Mouse (Mus musculus) forebrain, embryonic 11.5 days (tissue): ENCODE measurements around the gene Cpsf3. TPM values are rescaled to one million over a fixed set of nuclear protein-coding genes. Genes with fewer than 3 reads are reported as not detected.

Source experiments
- ATAC-seq: fragments of 200-750 bp; cut with Nextera tagmentation; replicated peaks from 2 replicates; pipeline ENCODE4 v1.8.0; 2017; ENCODE audit warnings: moderate TSS enrichment; ENCODE audit not compliant: low FRiP score
- DNase-seq: peaks from one replicate; pipeline ENCODE4 v3.0.0-alpha.2; 2017; ENCODE audit warnings: low spot score
- H3K27ac ChIP-seq: fragments of 300-500 bp; sonication (generic); 2 replicates; pipeline ENCODE4 v1.5.1; 2014; ENCODE audit warnings: low read depth, low read length
- H3K27me3 ChIP-seq: fragments of 300-500 bp; sonication (generic); 2 replicates; pipeline ENCODE4 v1.6.1; 2014; ENCODE audit warnings: mild to moderate bottlenecking, low read length, mixed read lengths; ENCODE audit not compliant: control insufficient read depth, insufficient read depth
- H3K36me3 ChIP-seq: fragments of 300-500 bp; sonication (generic); 2 replicates; pipeline ENCODE4 v1.6.1; 2014; ENCODE audit warnings: mild to moderate bottlenecking, low read length, moderate library complexity, mixed read lengths; ENCODE audit not compliant: control insufficient read depth, insufficient read depth
- H3K4me1 ChIP-seq: fragments of 300-500 bp; sonication (generic); replicated peaks from 2 replicates; pipeline ENCODE4 v1.6.1; 2014; ENCODE audit warnings: low read length, mixed read lengths; ENCODE audit not compliant: control insufficient read depth, insufficient read depth
- H3K4me2 ChIP-seq: fragments of 300-500 bp; sonication (generic); 2 replicates; pipeline ENCODE4 v1.6.1; 2014; ENCODE audit warnings: low read depth, mild to moderate bottlenecking, low read length, moderate library complexity, mixed read lengths; ENCODE audit not compliant: severe bottlenecking
- H3K4me3 ChIP-seq: fragments of 300-500 bp; sonication (generic); 2 replicates; pipeline ENCODE4 v1.5.1; 2014; ENCODE audit warnings: low read depth, low read length
- H3K9ac ChIP-seq: fragments of 300-500 bp; sonication (generic); 2 replicates; pipeline ENCODE4 v1.6.1; 2014; ENCODE audit warnings: low read length
- H3K9me3 ChIP-seq: fragments of 300-500 bp; sonication (generic); 2 replicates; pipeline ENCODE4 v1.6.1; 2016; ENCODE audit warnings: low read length, mixed read lengths; ENCODE audit not compliant: control insufficient read depth
- WGBS: fragments of 180-500 bp; shearing (Covaris S2); extraction: QIAGEN DNeasy Blood & Tissue Kit; methylation state at CpG from one replicate; pipeline ENCODE4 v1.1.7; 2014; 5-methylcytosine and 5-hydroxymethylcytosine counted together
- polyA plus RNA-seq: library from polyadenylated mRNA; unstranded; fragments of >200 nt; fragmentation: Nextera tagmentation; extraction: Ambion mirVana; gene quantifications from 2 replicates; pipeline ENCODE4 v1.2.1, GENCODE M21; 2014

Cpsf3 gene
- polyA plus RNA-seq, 1 experiment from 2014 or later, result 130 TPM

DNA sequence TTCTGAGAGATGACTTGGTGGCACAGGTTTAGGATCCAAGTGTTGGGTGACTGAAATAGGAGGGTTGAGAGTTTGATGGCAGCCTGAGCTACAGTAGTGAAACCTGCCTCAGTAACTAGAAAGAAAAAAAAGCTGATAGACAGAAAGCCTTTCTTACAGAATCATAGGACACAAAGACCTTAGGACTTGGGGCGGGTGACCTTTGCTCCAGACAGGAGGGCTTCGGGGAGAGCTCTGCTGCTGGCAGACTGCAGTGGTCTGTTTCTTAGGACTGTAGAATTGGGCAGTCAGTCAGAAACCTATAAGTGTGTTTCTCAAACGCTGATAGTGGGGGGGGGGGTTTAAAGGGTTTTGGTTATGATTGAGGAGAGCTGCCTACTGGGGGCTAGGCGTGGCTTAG is 20.6 kb downstream of the Cpsf3 start:
- H3K27ac ChIP-seq, result no peak overlapping the region
- WGBS, result 93% methylated on average over 4 of the region's 4 CpGs
- no peak overlapping the region for H3K4me2 ChIP-seq
- peaks cover 14% of the 10 kb centered on the region; the same call in 1 of the 2 replicates for H3K36me3 ChIP-seq
- DNase-seq, result no peak
- H3K9me3 ChIP-seq, result no peaks in the 10 kb centered on the region
- H3K4me1 ChIP-seq, result no peaks in the 10 kb centered on the region
- H3K9ac ChIP-seq, result no peak overlapping the region
- ATAC-seq, result no peak
- H3K4me3 ChIP-seq, result no peak overlapping the region
- H3K27me3 ChIP-seq, result no peaks in the 10 kb centered on the region

DNA sequence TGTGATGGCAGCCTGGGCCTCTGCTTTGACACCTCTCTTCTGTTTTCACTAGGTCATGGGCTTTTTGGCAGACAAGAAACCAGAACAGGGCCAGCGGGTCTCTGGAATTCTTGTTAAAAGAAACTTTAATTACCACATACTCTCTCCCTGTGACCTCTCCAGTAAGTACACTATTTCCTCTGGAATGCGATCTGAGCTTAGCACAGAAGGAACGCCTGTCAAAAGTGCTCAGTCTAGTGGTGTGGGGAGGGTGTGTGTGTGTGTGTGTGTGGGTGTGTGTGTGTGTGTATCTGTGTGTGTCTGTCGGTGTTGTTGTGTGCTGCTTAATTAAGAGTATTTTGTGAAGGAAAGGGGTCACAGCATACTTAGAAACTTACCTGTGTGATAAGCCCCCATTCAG is 21.5 kb downstream of the Cpsf3 start:
- ATAC-seq (no peak), DNase-seq (no peak)
- WGBS, result 90% methylated on average over 4 of the region's 4 CpGs
- no peak overlapping the region for H3K9ac ChIP-seq
- H3K27me3 ChIP-seq, result no peaks in the 10 kb centered on the region
- H3K4me1 ChIP-seq, result no peaks in the 10 kb centered on the region
- H3K36me3 ChIP-seq, result peaks cover 14% of the 10 kb centered on the region; the same call in 1 of the 2 replicates
- H3K4me3 ChIP-seq, result no peak overlapping the region
- H3K4me2 ChIP-seq, result no peak overlapping the region
- H3K9me3 ChIP-seq, result no peaks in the 10 kb centered on the region
- no peak overlapping the region for H3K27ac ChIP-seq

DNA sequence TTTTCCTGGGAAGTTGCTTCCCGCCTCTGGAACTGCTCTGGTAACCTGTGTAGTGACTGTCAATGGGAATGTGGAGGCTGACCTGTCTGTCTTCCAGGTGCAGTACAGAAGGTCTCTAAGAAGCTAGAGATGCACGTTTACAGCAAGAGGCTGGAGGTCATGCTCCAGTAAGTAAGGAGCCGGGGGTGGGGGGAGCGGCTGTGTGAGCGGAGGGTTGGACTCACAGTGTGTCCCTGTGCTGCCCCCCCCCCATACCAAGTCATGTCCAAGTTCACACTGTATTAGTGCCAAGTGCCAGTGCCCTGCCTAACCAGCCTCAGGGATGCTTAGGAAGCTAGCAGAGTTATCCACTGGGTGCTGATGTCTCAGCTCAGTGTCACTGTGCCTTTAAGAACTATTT is 27.0 kb downstream of the Cpsf3 start:
- H3K4me2 ChIP-seq, result no peak overlapping the region
- DNase-seq (no peak), ATAC-seq (no peak)
- H3K9me3 ChIP-seq, result no peaks in the 10 kb centered on the region
- H3K27ac ChIP-seq, result no peak overlapping the region
- no peak overlapping the region for H3K4me3 ChIP-seq
- no peak overlapping the region for H3K9ac ChIP-seq
- no peaks in the 10 kb centered on the region for H3K27me3 ChIP-seq
- H3K36me3 ChIP-seq, result peaks cover 9% of the 10 kb centered on the region; the same call in 1 of the 2 replicates
- peaks cover 3% of the 10 kb centered on the region; the same call in 1 of the 2 replicates for H3K4me1 ChIP-seq
- 88% methylated on average over 5 of the region's 5 CpGs for WGBS

DNA sequence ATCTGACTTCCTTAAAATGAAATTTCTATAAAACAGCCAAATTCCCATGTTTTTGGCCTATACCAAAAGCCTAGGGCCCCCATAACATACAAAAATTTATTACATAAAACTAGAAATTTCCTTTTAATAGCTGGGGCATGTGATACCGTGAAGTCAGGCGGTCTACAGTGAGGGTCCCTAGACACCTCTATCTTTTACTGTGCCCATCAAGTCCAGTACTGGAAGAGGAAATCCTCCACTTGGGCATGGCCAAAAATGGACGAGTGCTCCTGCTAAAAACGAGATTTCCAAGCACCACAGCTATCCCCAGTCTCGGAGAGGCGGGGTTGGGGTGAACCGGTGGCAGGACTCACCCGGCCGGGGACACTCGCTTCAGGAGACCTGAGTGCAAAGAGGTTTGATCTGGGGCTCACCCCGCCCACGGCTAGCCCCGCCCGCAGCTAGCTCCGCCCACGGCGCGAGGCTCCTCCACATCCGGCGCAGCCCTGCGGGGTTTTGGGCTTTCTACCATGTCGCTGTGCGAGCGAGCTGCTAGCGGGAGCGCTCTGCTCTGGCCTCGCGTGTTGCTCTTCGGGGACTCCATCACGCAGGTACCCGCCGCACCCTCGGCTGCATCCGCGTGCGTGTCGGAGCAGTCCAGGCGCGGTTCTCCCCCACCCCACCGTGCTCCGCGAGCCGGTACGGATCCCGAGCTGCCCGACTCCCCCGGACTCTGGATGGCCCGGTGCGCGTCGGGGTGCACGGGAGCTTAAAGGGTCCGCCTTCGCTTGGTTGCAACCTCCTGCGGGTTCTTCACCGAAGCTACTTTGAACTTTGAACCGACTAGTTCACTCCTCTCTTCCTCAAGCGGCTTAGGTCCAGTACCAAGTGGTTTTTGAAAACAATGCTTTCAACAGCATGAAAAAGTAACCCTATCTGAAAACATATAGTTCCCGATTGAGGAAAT is 31.0 kb downstream of the Cpsf3 start, which contains the start of gene Iah1:
Iah1 (plus strand) TSS at position 467 of the 946 bp plus-strand sequence.
- H3K27ac ChIP-seq, result no peak within 1 kb of the TSS
- H3K4me3 ChIP-seq, result peak within 1 kb of the TSS; percentile 69
- ATAC-seq (peak; percentile 92), DNase-seq (peak; percentile 91)
- peak within 1 kb of the TSS; percentile 79 for H3K4me2 ChIP-seq
- peak within 1 kb of the TSS; percentile 77 for H3K9ac ChIP-seq
- H3K4me1 ChIP-seq, result peaks cover 3% of the 10 kb centered on the region; the same call in 1 of the 2 replicates
- H3K9me3 ChIP-seq, result no peaks in the 10 kb centered on the region
- no peaks in the 10 kb centered on the region for H3K27me3 ChIP-seq
- 3% methylated on average over 59 of the region's 59 CpGs for WGBS
- no peaks in the 10 kb centered on the region; the same call in 1 of the 2 replicates for H3K36me3 ChIP-seq

DNA sequence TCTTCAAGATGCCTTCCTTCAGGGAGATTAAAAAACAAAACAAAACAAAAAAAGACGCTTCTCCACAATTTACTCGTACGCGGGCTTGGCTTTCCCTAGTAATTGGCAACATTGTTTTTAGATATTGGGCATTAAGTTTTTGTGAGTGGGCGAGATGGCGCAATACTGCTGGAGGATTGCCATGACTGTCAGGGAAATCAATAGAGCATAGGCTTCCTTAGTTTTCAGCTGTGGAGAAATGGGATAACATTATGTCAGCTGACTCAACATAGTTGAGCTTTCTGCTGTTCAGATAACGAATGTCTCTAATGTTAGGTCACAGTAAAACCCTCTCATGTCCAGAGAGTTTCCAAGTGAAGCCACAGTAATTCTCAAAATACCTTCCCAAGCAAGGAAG is 31.7 kb downstream of the Cpsf3 start:
- no peak overlapping the region for H3K27ac ChIP-seq
- 40% methylated on average over 7 of the region's 7 CpGs for WGBS
- H3K4me2 ChIP-seq, result peak overlapping the region; percentile 79

DNA sequence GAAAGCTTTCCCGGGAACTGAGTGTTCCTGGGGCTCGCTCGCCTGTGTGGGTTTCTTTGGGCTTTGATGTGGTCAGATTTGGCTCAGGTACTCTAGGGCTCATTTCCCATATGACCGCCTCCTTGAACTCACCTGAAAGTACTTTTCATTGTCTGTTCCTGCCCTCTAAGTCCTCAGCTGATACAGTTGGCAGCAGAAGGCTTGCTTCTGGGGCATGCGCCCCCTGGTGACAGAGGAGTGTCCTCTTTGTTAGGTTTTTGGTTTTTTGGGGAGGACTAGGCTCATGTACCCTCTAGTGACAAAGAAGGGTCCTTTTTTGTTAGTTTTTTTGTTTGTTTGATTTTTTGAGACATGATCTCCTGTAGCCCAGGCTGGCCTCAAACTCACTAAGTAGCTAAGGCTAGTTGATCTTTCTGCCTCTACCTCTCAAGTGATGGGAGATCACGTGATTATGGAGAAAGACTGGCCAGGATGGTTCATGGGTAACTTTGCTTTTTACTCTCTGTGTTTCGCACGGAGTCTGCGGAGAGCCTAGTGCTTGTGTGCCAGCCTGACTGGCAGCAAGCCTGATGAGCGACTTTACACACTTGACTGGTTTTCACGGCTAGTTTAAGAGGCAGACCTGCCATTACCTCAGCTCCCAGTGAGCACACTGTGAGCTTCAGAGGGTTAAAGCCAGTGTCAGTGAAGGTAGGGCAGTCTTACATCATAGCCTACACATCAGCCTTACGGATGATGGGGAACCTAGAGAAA is 33.1 kb downstream of the Cpsf3 start:
- Histone ChIP-seq H3K4me2 (no peak overlapping the region), H3K27me3 (no peaks in the 10 kb centered on the region), H3K4me3 (no peak overlapping the region), H3K9me3 (no peaks in the 10 kb centered on the region), H3K36me3 (no peaks in the 10 kb centered on the region; the same call in 1 of the 2 replicates), H3K4me1 (peaks cover 3% of the 10 kb centered on the region; the same call in 1 of the 2 replicates), H3K9ac (no peak overlapping the region), H3K27ac (no peak overlapping the region)
- 79% methylated on average over 12 of the region's 12 CpGs for WGBS
- ATAC-seq, result no peak
- peak; percentile 76 for DNase-seq

More for the DNA sequence above, 31.7 kb downstream of the Cpsf3 start:
- Histone ChIP-seq H3K4me3 (peak overlapping the region; percentile 69), H3K9ac (peak overlapping the region; percentile 77), H3K27me3 (no peaks in the 10 kb centered on the region), H3K4me1 (peaks cover 3% of the 10 kb centered on the region; the same call in 1 of the 2 replicates), H3K9me3 (no peaks in the 10 kb centered on the region), H3K36me3 (no peaks in the 10 kb centered on the region; the same call in 1 of the 2 replicates)
- no peak for DNase-seq
- ATAC-seq, result no peak

DNA sequence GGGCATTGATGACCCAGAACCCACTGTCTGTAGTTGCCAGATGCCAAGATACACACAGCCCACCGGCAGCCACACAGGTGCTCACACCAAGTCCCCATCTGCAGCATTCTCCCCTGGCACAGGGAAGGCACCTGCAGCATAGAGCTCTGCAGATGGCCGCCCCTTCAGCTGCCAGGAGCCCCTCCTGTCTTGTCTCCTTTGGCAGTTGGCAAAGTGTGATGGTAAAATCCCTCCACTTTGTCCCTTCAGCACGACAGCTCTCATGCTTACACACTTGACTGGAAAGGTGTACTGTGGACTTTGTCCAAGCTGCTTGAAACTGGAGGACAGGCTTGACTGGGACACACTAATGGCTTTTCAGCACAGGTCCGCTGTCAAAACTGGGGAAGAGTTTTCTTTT is 35.1 kb downstream of the Cpsf3 start:
- Histone ChIP-seq H3K4me2 (no peak overlapping the region), H3K9me3 (no peaks in the 10 kb centered on the region), H3K9ac (no peak overlapping the region), H3K4me1 (peaks cover 3% of the 10 kb centered on the region; the same call in 1 of the 2 replicates), H3K36me3 (peaks cover 6% of the 10 kb centered on the region; the same call in 1 of the 2 replicates), H3K4me3 (no peak overlapping the region), H3K27me3 (no peaks in the 10 kb centered on the region), H3K27ac (no peak overlapping the region)
- 87% methylated on average over 4 of the region's 4 CpGs for WGBS
- no peak for DNase-seq
- ATAC-seq, result no peak

DNA sequence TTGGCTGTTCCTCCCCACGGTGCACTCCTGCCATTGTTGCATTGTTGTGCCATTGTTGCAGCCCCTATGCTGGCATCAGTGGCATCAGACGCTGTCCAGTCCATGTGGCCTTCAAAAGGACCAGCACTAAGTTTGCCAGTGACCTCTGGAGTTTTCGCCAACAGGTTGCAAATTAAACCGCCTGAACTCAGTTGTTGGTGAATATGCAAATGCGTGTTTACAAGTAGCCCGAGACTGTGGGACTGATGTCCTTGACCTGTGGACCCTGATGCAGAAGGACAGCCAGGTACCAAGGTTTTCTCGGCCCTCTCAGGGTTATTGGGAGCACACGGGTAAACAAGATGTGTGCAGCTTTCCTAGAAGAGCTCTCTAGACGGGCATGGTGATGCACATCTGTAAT is 36.0 kb downstream of the Cpsf3 start:
- DNase-seq (no peak), ATAC-seq (no peak)
- 83% methylated on average over 9 of the region's 9 CpGs for WGBS
- Histone ChIP-seq H3K27me3 (no peaks in the 10 kb centered on the region), H3K9ac (no peak overlapping the region), H3K36me3 (peaks cover 6% of the 10 kb centered on the region; the same call in 1 of the 2 replicates), H3K9me3 (no peaks in the 10 kb centered on the region), H3K4me3 (no peak overlapping the region), H3K4me1 (no peaks in the 10 kb centered on the region; the same call in 1 of the 2 replicates), H3K4me2 (no peak overlapping the region), H3K27ac (no peak overlapping the region)
